Mouse (Mus musculus) heart, adult 2 months (tissue): ENCODE measurements around the gene Atp6v1f.
A peak's percentile ranks its signal among the peaks of the same experiment; 100 is the strongest.

ENCODE experiments used
- CTCF ChIP-seq: fragments of 200-600 bp; IDR thresholded peaks from 2 replicates; pipeline ENCODE4 v1.8.1; 2022; ENCODE audit warnings: antibody characterized with exemption, mild to moderate bottlenecking, moderate library complexity
- POLR2A ChIP-seq: fragments of 200-500 bp; IDR thresholded peaks from 2 replicates; pipeline ENCODE4 v1.6.1; 2011; ENCODE audit warnings: mild to moderate bottlenecking, low read depth, low read length, control low read depth; ENCODE audit not compliant: insufficient read depth

DNA sequence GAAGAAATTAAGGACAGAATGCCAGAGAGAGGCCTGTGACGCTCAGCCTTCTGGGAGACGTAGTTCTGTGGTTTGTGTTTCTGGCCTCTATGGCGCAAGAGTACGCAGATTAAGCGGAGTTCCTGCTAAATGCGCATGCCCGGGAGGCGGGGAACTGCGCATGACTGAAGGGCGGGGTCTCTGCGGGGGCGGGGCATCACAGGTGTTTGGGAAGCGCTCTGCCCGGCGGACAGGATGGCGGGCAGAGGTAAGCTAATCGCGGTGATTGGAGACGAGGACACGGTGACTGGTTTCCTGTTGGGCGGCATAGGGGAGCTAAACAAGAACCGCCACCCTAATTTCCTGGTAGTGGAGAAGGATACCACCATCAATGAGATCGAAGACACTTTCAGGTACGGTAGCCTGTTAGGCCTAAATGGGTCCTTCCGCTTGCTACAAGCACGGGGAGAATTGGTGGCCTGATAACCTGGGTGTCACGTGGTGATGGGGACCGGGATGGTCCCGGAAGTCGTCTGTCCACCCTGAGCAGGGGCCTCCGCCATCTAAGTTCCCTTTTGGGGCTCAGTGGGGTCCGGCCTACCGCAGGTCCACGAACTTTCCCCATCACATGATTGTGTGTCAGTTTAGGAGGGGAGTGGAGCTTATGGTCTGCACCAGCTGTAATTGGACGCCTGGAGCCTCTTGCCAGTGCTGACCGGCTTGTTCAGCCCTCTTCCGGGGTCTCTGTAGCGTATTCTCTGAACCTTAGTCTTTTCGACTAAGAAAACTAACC lies at the start of gene Atp6v1f:
- 0 out of 2 replicates have a peak, but pooled peaks have one; percentile 50 for TF ChIP-seq POLR2A
- no peak for TF ChIP-seq CTCF
